Mouse (Mus musculus): ENCODE measurements at regions not wholly inside any gene's neighbourhood (a gene's known extent, or its start where the extent isn't known, plus 50 kb on each side); places are given as distances from the start of the nearest gene placed in this dataset.

DNA sequence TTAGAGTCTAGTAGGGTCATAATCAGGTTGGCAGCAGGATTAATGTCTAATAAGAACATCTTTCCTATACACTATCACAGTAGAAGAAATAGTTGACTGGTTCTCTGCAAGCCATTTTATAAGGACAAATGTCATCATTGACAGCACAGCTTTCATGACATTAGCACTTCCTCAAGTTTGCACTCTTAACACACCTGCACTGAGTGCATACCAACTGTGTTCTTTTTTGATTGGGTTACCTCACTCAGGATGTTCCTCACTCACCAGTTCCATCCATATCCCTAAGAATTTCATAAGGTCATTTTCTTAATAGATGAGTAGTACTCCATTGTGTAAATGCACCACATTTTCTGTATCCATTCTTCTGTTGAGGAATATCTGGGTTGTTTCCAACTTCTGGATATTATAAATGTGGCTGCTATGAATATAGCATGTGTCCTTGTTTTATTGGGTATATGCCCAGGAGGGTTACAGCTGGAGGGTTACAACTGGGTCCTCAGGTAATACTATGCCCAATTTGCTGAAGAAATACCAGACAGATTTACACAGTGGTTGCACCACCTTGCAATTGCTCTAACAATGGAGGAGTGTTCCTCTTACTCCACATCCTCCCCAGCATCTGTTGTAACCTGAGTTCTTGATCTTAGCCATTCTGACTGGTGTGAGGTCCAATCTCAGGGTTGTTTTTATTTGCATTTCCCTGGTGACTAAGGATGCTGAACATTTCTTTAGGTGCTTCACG lies 1285.3 kb upstream of the Zeb2 start:
- Histone ChIP-seq H3K27ac (ENCODE audit: low read length) (no peak overlapping the region), H3K36me3 (ENCODE audit: control insufficient read depth, insufficient read depth, low read length) (no peaks in the 10 kb centered on the region), H3K4me3 (ENCODE audit: low read depth, low read length) (no peak overlapping the region), H3K9me3 (replicated peaks; ENCODE audit: control insufficient read depth, low read length, poor library complexity, severe bottlenecking) (no peaks in the 10 kb centered on the region), H3K9ac (ENCODE audit: low read depth, low read length) (no peak overlapping the region), H3K4me1 (ENCODE audit: control insufficient read depth, insufficient read depth, low read length) (no peaks in the 10 kb centered on the region), H3K27me3 (ENCODE audit: control insufficient read depth, insufficient read depth, low read depth, low read length) (no peaks in the 10 kb centered on the region), H3K4me2 (ENCODE audit: low read length) (no peak overlapping the region)
- 92% methylated on average over 1 of the region's 1 CpGs for WGBS
- ATAC-seq: no peak

DNA sequence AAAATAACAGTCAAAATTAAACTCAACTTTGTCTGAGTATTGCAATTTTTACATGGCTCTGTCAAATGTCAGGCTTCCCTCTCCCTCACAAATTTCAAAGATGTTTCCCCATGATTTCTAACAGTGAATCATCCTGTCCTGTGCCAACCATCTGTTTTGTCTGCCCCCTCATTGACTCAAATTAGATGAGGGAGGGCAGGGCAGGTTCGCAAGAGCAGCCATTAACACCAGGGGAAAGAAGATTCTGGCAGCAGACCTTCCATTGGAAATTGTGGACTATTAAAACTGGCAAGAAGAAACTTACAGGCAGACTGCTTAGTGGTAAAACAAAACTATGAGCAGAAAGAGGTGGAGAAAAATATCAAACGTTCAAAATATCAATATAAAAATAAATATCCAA lies 1277.0 kb upstream of the Zeb2 start:
- no peaks in the 10 kb centered on the region for H3K36me3 ChIP-seq (ENCODE audit: control insufficient read depth, insufficient read depth, low read length)
- no peak overlapping the region for H3K4me2 ChIP-seq (ENCODE audit: low read length)
- H3K9me3 ChIP-seq (replicated peaks; ENCODE audit: control insufficient read depth, low read length, poor library complexity, severe bottlenecking): no peaks in the 10 kb centered on the region
- H3K27ac ChIP-seq (ENCODE audit: low read length): no peak overlapping the region
- H3K4me1 ChIP-seq (ENCODE audit: control insufficient read depth, insufficient read depth, low read length): no peaks in the 10 kb centered on the region
- no peak for ATAC-seq
- H3K4me3 ChIP-seq (ENCODE audit: low read depth, low read length): no peak overlapping the region
- 92% methylated on average over 2 of the region's 2 CpGs for WGBS
- H3K9ac ChIP-seq (ENCODE audit: low read depth, low read length): no peak overlapping the region
- no peaks in the 10 kb centered on the region for H3K27me3 ChIP-seq (ENCODE audit: control insufficient read depth, insufficient read depth, low read depth, low read length)

DNA sequence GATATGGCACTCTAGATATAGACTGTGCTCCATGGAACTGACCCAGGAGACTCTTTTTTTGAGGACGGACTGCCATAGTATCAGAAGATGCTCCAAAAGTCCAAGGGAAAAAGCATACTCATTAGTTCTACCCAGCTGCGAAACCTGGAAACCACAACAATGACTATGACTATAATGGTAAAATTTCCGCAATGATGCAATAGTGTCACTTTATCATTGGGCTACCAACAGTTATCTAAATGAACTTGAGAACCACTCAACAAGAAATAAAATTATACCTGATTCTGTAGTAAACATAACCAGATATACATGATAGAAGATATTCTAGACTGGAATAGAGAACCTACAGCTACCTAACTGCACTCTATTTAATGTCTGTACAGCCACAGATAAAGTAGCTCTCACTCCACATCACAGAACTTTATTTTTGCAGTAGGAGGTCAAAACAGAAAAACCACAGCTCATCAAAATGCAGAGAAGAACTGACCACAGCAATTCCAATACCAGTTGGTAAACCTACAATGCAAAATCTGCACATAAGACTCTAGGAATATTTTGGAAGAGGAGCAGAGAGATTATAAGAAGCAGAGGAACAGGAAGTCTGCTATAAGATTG lies 1255.8 kb upstream of the Zeb2 start:
- H3K27ac ChIP-seq (ENCODE audit: low read length): no peak overlapping the region
- no peak overlapping the region for H3K9ac ChIP-seq (ENCODE audit: low read depth, low read length)
- H3K9me3 ChIP-seq (replicated peaks; ENCODE audit: control insufficient read depth, low read length, poor library complexity, severe bottlenecking): no peaks in the 10 kb centered on the region
- H3K4me1 ChIP-seq (ENCODE audit: control insufficient read depth, insufficient read depth, low read length): no peaks in the 10 kb centered on the region
- H3K36me3 ChIP-seq (ENCODE audit: control insufficient read depth, insufficient read depth, low read length): no peaks in the 10 kb centered on the region
- no peak for ATAC-seq
- H3K4me3 ChIP-seq (ENCODE audit: low read depth, low read length): no peak overlapping the region
- H3K27me3 ChIP-seq (ENCODE audit: control insufficient read depth, insufficient read depth, low read depth, low read length): no peaks in the 10 kb centered on the region
- no peak overlapping the region for H3K4me2 ChIP-seq (ENCODE audit: low read length)
- WGBS: 97% methylated on average over 3 of the region's 3 CpGs

DNA sequence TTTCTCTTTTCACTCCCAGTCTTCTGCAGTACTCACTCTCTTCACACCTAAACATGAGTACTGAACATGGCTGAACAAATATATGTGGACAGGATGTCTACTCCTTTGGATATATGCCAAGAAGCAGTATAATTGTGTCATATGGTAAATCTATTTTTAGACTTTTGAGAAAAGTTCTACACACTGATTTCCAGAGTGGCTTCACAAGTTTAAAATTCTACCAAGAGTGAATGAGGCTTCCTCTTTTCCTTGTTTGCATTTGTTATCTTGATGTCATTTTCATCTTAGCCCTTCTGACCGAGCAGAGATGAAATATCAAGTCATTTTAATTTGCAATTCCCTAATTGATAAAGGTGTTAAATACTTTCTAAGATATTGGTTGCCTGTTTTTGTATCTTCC lies 1254.6 kb upstream of the Zeb2 start:
- H3K9ac ChIP-seq (ENCODE audit: low read depth, low read length): no peak overlapping the region
- no peaks in the 10 kb centered on the region for H3K27me3 ChIP-seq (ENCODE audit: control insufficient read depth, insufficient read depth, low read depth, low read length)
- ATAC-seq: no peak
- H3K27ac ChIP-seq (ENCODE audit: low read length): no peak overlapping the region
- no peak overlapping the region for H3K4me3 ChIP-seq (ENCODE audit: low read depth, low read length)
- H3K36me3 ChIP-seq (ENCODE audit: control insufficient read depth, insufficient read depth, low read length): no peaks in the 10 kb centered on the region
- no peaks in the 10 kb centered on the region for H3K9me3 ChIP-seq (replicated peaks; ENCODE audit: control insufficient read depth, low read length, poor library complexity, severe bottlenecking)
- H3K4me2 ChIP-seq (ENCODE audit: low read length): no peak overlapping the region
- H3K4me1 ChIP-seq (ENCODE audit: control insufficient read depth, insufficient read depth, low read length): no peaks in the 10 kb centered on the region
- WGBS: 93% methylated on average over 1 of the region's 1 CpGs

DNA sequence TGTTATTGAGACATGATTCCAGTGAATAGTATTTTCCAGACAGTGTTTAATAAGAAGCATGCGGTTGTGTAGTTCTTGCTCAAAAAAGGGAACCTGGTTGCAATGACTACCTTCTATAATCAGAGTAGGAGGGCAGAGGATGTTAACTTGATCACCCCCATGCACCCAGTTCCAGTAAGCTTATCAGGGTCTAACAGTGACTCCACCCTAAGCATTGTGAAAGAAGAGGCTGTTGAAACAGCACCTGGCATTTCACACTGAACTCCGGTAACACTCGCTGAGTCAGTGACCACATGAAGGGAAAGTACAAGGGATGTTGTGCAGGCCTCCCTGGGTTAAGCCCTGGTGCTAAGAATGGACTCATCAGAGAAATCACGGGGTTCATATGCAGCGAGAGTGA lies 1253.8 kb upstream of the Zeb2 start:
- H3K9ac ChIP-seq (ENCODE audit: low read depth, low read length): no peak overlapping the region
- H3K4me2 ChIP-seq (ENCODE audit: low read length): no peak overlapping the region
- ATAC-seq: no peak
- H3K27me3 ChIP-seq (ENCODE audit: control insufficient read depth, insufficient read depth, low read depth, low read length): no peaks in the 10 kb centered on the region
- no peak overlapping the region for H3K27ac ChIP-seq (ENCODE audit: low read length)
- no peaks in the 10 kb centered on the region for H3K36me3 ChIP-seq (ENCODE audit: control insufficient read depth, insufficient read depth, low read length)
- H3K9me3 ChIP-seq (replicated peaks; ENCODE audit: control insufficient read depth, low read length, poor library complexity, severe bottlenecking): no peaks in the 10 kb centered on the region
- 87% methylated on average over 5 of the region's 5 CpGs for WGBS
- H3K4me3 ChIP-seq (ENCODE audit: low read depth, low read length): no peak overlapping the region
- no peaks in the 10 kb centered on the region for H3K4me1 ChIP-seq (ENCODE audit: control insufficient read depth, insufficient read depth, low read length)

DNA sequence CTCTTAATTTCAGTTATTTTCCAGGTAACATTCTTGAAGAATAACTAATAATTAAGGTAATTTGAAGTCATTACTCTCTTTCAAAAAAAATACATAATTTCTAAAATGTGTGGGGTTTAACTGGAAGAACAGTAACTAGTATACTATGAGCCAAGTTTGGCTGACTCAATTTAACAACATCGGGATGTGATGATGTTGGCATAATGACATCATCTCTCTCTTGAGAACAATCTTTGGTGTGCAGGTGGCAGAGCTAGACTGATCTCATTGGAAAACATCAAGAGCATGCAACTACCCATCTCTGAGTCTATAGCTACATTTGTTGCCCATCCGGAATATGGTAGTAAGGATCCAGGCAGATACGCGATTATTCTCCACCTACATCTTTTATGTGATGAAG lies 1251.7 kb upstream of the Zeb2 start:
- Histone ChIP-seq H3K4me2 (ENCODE audit: low read length) (no peak overlapping the region), H3K4me1 (ENCODE audit: control insufficient read depth, insufficient read depth, low read length) (no peaks in the 10 kb centered on the region), H3K9ac (ENCODE audit: low read depth, low read length) (no peak overlapping the region), H3K4me3 (ENCODE audit: low read depth, low read length) (no peak overlapping the region), H3K36me3 (ENCODE audit: control insufficient read depth, insufficient read depth, low read length) (no peaks in the 10 kb centered on the region), H3K9me3 (replicated peaks; ENCODE audit: control insufficient read depth, low read length, poor library complexity, severe bottlenecking) (no peaks in the 10 kb centered on the region), H3K27me3 (ENCODE audit: control insufficient read depth, insufficient read depth, low read depth, low read length) (no peaks in the 10 kb centered on the region), H3K27ac (ENCODE audit: low read length) (no peak overlapping the region)
- ATAC-seq: no peak
- 98% methylated on average over 4 of the region's 4 CpGs for WGBS

DNA sequence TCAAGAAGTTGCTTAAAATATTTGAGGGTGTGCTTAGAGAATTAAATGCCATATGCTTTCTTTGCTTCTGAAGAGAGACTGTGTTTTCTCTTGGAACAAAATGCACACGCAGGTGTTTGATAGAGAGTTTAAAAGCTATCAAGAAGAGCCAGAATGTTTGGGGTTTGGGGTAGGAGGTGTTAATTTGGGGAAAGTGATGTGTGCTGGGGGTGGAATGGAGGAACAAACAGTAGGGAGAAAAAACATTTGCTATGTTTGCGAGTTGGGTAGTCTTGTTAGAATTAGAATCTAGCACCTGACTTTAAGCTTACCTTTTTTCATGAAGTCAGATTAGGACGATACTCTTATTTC lies 1248.9 kb upstream of the Zeb2 start:
- WGBS: 87% methylated on average over 3 of the region's 3 CpGs

DNA sequence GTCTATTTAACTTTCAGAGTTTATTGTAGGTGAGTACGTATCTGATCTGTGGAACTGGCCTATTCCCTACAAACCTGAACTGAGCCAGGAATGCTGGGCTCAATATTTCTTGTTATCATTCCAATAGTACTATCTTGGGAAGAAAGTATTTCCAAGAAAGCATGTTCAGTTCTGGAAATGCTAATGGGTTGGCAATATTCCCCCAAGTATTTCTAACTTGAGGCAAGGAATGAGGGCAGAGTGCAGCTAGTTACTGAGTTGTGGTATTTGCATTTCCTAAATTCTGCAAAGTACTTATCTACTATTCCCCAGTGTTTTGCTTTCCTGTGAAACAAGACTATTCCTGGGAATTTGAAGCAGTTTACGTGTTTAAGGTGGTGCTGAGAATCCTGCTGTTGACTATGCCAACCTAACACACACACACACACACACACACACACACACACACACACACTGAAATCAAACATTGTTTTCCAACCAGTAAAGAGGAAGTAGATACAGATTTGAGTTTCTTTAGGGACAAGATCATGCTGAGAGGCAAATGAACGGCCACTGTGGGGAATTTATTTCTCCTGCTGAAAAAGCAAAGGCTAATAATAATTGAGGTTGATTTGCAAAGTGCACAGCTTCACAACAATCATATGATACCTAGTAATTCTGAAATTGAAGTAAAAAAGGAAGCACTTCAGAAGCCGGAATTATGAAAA lies 1248.4 kb upstream of the Zeb2 start:
- Histone ChIP-seq H3K27me3 (ENCODE audit: control insufficient read depth, insufficient read depth, low read depth, low read length) (no peaks in the 10 kb centered on the region), H3K4me3 (ENCODE audit: low read depth, low read length) (no peak overlapping the region), H3K9me3 (replicated peaks; ENCODE audit: control insufficient read depth, low read length, poor library complexity, severe bottlenecking) (no peaks in the 10 kb centered on the region), H3K9ac (ENCODE audit: low read depth, low read length) (no peak overlapping the region), H3K27ac (ENCODE audit: low read length) (no peak overlapping the region), H3K36me3 (ENCODE audit: control insufficient read depth, insufficient read depth, low read length) (no peaks in the 10 kb centered on the region), H3K4me1 (ENCODE audit: control insufficient read depth, insufficient read depth, low read length) (no peaks in the 10 kb centered on the region), H3K4me2 (ENCODE audit: low read length) (no peak overlapping the region)
- WGBS: 84% methylated on average over 4 of the region's 4 CpGs
- no peak for ATAC-seq

More for the DNA sequence above, 1248.9 kb upstream of the Zeb2 start:
- Histone ChIP-seq H3K27me3 (ENCODE audit: control insufficient read depth, insufficient read depth, low read depth, low read length) (no peaks in the 10 kb centered on the region), H3K9ac (ENCODE audit: low read depth, low read length) (no peak overlapping the region), H3K4me1 (ENCODE audit: control insufficient read depth, insufficient read depth, low read length) (no peaks in the 10 kb centered on the region), H3K4me3 (ENCODE audit: low read depth, low read length) (no peak overlapping the region), H3K27ac (ENCODE audit: low read length) (no peak overlapping the region), H3K4me2 (ENCODE audit: low read length) (no peak overlapping the region), H3K9me3 (replicated peaks; ENCODE audit: control insufficient read depth, low read length, poor library complexity, severe bottlenecking) (no peaks in the 10 kb centered on the region), H3K36me3 (ENCODE audit: control insufficient read depth, insufficient read depth, low read length) (no peaks in the 10 kb centered on the region)
- no peak for ATAC-seq

DNA sequence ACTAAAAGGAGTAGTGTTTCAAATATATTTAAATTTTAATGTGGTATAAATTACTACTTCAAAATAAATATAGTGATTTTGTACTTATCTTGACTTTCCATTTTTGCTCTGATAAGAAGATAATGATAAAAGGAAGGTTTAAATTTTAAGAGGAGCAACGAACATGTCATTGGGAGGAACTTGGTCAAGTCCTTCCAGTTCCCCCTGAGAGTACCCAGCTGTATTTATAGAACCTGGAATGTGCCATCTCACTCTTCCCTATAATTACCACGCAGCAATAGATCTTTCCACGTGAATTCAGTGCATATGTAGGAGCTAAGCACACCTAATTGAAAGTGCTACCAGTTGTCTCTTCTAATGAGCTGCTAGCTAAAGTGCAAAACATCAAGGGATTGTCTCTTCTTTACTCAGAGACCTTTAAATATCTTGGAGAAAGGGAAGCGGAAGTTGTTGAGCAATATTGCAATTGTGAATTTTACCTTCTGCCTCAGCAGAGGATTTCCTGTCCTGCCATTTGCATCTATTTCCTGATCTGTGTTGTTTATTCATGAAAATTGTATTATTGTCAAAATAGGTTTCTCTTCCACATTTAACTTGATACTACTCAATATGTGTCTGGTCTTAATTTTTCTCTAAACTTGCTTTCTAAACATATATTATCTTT lies 1243.0 kb upstream of the Zeb2 start:
- no peak overlapping the region for H3K9ac ChIP-seq (ENCODE audit: low read depth, low read length)
- WGBS: 74% methylated on average over 4 of the region's 4 CpGs
- ATAC-seq: no peak

More for the DNA sequence above, 1243.0 kb upstream of the Zeb2 start:
- H3K4me3 ChIP-seq (ENCODE audit: low read depth, low read length): no peak overlapping the region
- H3K9me3 ChIP-seq (replicated peaks; ENCODE audit: control insufficient read depth, low read length, poor library complexity, severe bottlenecking): no peaks in the 10 kb centered on the region
- H3K27ac ChIP-seq (ENCODE audit: low read length): no peak overlapping the region
- H3K36me3 ChIP-seq (ENCODE audit: control insufficient read depth, insufficient read depth, low read length): no peaks in the 10 kb centered on the region
- no peaks in the 10 kb centered on the region for H3K27me3 ChIP-seq (ENCODE audit: control insufficient read depth, insufficient read depth, low read depth, low read length)
- no peak overlapping the region for H3K4me2 ChIP-seq (ENCODE audit: low read length)
- H3K4me1 ChIP-seq (ENCODE audit: control insufficient read depth, insufficient read depth, low read length): no peaks in the 10 kb centered on the region

All from midbrain, embryonic 16.5 days (tissue).